Mouse (Mus musculus) liver, postnatal 0 days (tissue): ENCODE measurements around the gene Zfp609. TPM values are rescaled to one million over a fixed set of nuclear protein-coding genes. Genes with fewer than 3 reads are reported as not detected.

ENCODE experiments used
- ATAC-seq: fragments of 200-750 bp; cut with Nextera tagmentation; 2 replicates; pipeline ENCODE4 v1.8.0; 2017; ENCODE audit warnings: mild to moderate bottlenecking, moderate library complexity
- DNase-seq: peaks from one replicate; pipeline ENCODE4 v3.0.0-alpha.2; 2016
- H3K27ac ChIP-seq: fragments of 300-500 bp; sonication (generic); 2 replicates; pipeline ENCODE4 v1.5.1; 2014; ENCODE audit warnings: antibody characterized with exemption, moderate library complexity, mild to moderate bottlenecking, low read depth
- H3K27me3 ChIP-seq: fragments of 300-500 bp; sonication (generic); 2 replicates; pipeline ENCODE4 v1.6.1; 2014; ENCODE audit warnings: low read length, control low read depth, mixed read lengths; ENCODE audit not compliant: insufficient read depth
- H3K36me3 ChIP-seq: fragments of 300-500 bp; sonication (generic); replicated peaks from 2 replicates; pipeline ENCODE4 v1.6.1; 2014; ENCODE audit warnings: mild to moderate bottlenecking, control low read depth, low read length, moderate library complexity, mixed read lengths; ENCODE audit not compliant: insufficient read depth
- H3K4me1 ChIP-seq: fragments of 300-500 bp; sonication (generic); 2 replicates; pipeline ENCODE4 v1.6.1; 2014; ENCODE audit warnings: antibody characterized with exemption, mild to moderate bottlenecking, control low read depth; ENCODE audit not compliant: insufficient read depth
- H3K4me2 ChIP-seq: fragments of 300-500 bp; sonication (generic); 2 replicates; pipeline ENCODE4 v1.6.1; 2014; ENCODE audit warnings: low read depth, mild to moderate bottlenecking, low read length, moderate library complexity, mixed read lengths
- H3K4me3 ChIP-seq: fragments of 300-500 bp; sonication (generic); 2 replicates; pipeline ENCODE4 v1.5.1; 2014; ENCODE audit warnings: low read depth, low read length
- H3K9ac ChIP-seq: fragments of 300-500 bp; sonication (generic); replicated peaks from 2 replicates; pipeline ENCODE4 v1.6.1; 2014; ENCODE audit warnings: mild to moderate bottlenecking, moderate library complexity
- H3K9me3 ChIP-seq: fragments of 300-500 bp; sonication (generic); 2 replicates; pipeline ENCODE4 v1.6.1; 2016; ENCODE audit warnings: mild to moderate bottlenecking, control low read depth, low read length, mixed read lengths
- CTCF ChIP-seq: sonication (generic); IDR thresholded peaks from 2 replicates; pipeline ENCODE4 v1.5.1; 2016; ENCODE audit warnings: antibody characterized with exemption, low read depth
- EP300 ChIP-seq: IDR thresholded peaks from 2 replicates; pipeline ENCODE4 v1.6.1; 2016; ENCODE audit warnings: antibody characterized with exemption, low read depth, mild to moderate bottlenecking
- WGBS: fragments of 180-500 bp; shearing (Covaris S2); extraction: QIAGEN DNeasy Blood & Tissue Kit; methylation state at CpG from one replicate; pipeline ENCODE4 v1.1.7; 2014; ENCODE audit not compliant: insufficient replicate concordance; 5-methylcytosine and 5-hydroxymethylcytosine counted together
- polyA plus RNA-seq: library from polyadenylated mRNA; unstranded; fragments of >200 nt; fragmentation: Nextera tagmentation; extraction: Ambion mirVana; gene quantifications from 2 replicates; pipeline ENCODE4 v1.2.1, GENCODE M21; 2015

Gene Zfp609
- polyA plus RNA-seq, 1 experiment from 2014 or later, result 2.8 TPM

DNA sequence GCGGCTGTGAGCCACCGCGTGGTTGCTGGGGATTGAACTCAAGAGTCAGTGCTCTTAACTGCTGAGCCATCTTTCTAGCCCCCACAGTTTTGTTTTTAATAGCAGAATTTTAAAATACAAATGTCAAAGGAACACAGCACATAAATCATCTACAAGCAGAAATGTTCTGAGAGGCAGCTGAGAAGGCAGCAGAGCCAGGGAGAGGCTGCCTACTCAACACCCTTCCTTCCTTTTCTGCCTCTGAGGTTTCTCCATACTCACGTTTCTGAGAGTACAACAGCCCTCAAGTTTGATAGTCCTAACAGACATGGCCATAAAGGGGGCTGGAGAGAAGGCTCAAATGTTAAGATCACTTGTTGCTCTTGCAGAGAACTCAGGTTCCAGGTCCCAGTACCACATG lies 99.9 kb downstream of the Zfp609 start:
- Histone ChIP-seq H3K4me2 (no peak overlapping the region), H3K4me1 (0 out of 2 replicates have a peak, but pooled peaks cover 3% of the 10 kb centered on the region), H3K4me3 (no peak overlapping the region), H3K36me3 (no peaks in the 10 kb centered on the region; the same call in none of the 2 replicates), H3K27me3 (no peaks in the 10 kb centered on the region), H3K27ac (no peak overlapping the region), H3K9ac (no peak overlapping the region), H3K9me3 (no peaks in the 10 kb centered on the region)
- no peak for ATAC-seq
- WGBS, result 67% methylated on average over 4 of the region's 4 CpGs
- no peak for DNase-seq
- no peak for TF ChIP-seq EP300
- no peak for TF ChIP-seq CTCF

DNA sequence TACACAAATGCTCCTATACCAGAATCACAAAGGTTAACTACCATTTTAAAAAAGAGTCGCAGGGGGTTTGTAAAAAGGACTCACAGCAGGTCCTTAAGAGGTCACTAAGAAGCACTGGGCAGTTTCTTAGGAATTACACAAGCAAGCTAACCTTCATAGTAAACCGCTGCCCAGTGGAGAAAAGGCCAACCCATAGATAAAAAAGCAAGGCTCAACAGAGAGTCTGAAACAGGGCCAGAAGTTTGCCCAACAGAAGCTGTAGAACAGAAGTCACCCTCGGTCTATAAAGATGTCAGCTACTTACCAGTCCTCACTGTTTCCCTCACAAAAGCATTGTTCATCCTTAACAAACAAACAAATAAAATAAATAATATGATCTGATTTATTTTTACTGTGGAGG lies 100.9 kb downstream of the Zfp609 start:
- Histone ChIP-seq H3K9me3 (no peaks in the 10 kb centered on the region), H3K27me3 (no peaks in the 10 kb centered on the region), H3K36me3 (no peaks in the 10 kb centered on the region; the same call in none of the 2 replicates), H3K27ac (no peak overlapping the region), H3K4me2 (no peak overlapping the region), H3K4me1 (0 out of 2 replicates have a peak, but pooled peaks cover 3% of the 10 kb centered on the region), H3K4me3 (no peak overlapping the region), H3K9ac (no peak overlapping the region)
- ATAC-seq, result no peak
- WGBS, result 77% methylated on average over 3 of the region's 3 CpGs
- DNase-seq, result no peak
- TF ChIP-seq CTCF (no peak), EP300 (no peak)

DNA sequence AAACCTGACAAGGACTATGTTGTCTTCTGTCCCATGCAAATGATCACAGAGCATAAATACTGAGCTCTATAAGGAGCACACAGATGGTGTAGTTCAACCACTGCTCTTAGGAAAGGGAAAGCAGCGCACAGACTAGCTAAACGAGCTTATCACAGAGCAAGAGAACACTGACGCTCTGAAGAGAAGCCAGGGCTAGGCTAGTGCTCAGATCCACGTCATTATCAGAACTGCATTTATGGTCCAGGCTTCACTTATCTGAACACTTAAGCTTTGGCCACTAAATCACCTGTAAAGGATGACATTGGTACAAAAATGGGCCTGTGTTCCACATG lies 102.1 kb downstream of the Zfp609 start:
- DNase-seq (no peak), ATAC-seq (no peak)
- H3K9ac ChIP-seq, result no peak overlapping the region
- no peaks in the 10 kb centered on the region; the same call in none of the 2 replicates for H3K36me3 ChIP-seq
- H3K4me2 ChIP-seq, result no peak overlapping the region
- H3K27me3 ChIP-seq, result no peaks in the 10 kb centered on the region
- H3K4me1 ChIP-seq, result 0 out of 2 replicates have a peak, but pooled peaks cover 3% of the 10 kb centered on the region
- no peak overlapping the region for H3K27ac ChIP-seq
- no peak overlapping the region for H3K4me3 ChIP-seq
- 53% methylated on average over 4 of the region's 4 CpGs for WGBS
- no peaks in the 10 kb centered on the region for H3K9me3 ChIP-seq
- TF ChIP-seq CTCF (no peak), EP300 (no peak)

DNA sequence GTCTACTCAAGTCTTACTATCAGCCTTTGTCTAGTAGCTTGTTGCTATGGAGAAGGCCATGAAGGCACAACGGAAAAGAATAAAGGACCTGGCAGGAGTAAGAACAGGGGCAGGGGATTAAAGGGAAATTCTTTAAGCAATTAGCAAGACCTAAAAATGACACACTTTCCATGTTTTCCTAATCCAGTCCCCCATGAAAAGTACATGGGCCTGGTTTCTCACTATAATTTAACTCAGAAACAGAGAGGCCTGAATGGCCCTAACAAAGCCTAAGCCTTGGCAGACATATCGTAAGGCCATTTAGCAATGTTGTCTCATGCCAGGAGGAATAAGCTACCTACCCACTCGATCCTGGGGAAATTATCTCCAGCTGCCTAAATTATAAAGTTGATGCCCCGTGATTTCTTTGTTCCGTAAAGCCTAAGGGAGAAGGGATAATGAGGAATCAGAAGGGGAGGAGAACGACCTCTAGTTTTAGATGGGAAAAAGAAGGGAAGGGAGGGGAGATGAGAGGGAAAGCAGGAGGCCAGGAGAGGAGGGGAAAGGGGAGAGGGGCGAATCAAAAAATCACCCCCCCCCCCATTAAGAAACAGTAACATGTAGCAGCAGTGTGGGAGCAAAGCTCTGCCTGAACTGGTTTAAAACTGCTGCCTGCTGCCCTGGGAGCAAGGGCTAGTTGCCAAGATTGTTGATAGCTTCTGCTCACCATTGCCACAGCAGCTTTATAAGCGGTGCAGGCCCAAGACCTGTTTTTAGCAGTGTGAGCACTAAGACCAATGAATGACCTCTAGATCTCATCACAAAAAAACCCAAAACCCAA lies 102.7 kb downstream of the Zfp609 start:
- H3K27me3 ChIP-seq, result no peaks in the 10 kb centered on the region
- 79% methylated on average over 8 of the region's 8 CpGs for WGBS
- no peak for DNase-seq
- no peak for ATAC-seq
- no peak overlapping the region for H3K4me2 ChIP-seq
- H3K36me3 ChIP-seq, result no peaks in the 10 kb centered on the region; the same call in none of the 2 replicates
- no peak overlapping the region for H3K9ac ChIP-seq
- TF ChIP-seq CTCF (no peak), EP300 (no peak)
- 0 out of 2 replicates have a peak, but pooled peaks cover 3% of the 10 kb centered on the region for H3K4me1 ChIP-seq
- H3K4me3 ChIP-seq, result no peak overlapping the region
- no peaks in the 10 kb centered on the region for H3K9me3 ChIP-seq
- no peak overlapping the region for H3K27ac ChIP-seq

DNA sequence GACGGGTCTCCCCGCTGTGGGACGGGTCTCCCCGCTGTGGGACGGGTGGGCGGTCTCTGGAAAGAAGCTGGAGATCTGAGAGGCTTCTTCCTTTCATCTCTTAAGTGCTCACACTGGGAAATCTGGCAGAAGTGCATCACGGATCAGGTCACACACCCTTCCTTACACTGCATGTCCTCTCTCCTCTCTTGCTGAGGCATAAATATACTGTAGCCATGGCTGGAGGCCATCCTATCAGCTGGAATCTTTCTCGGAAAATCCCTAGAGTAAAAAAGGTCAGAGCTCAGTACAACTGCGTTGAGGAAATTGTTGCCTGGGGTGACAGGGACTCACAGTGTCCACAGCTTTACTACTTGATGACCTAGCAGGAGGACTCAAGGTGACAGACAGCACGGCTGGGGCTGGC lies 106.2 kb downstream of the Zfp609 start:
- 65% methylated on average over 10 of the region's 10 CpGs for WGBS

DNA sequence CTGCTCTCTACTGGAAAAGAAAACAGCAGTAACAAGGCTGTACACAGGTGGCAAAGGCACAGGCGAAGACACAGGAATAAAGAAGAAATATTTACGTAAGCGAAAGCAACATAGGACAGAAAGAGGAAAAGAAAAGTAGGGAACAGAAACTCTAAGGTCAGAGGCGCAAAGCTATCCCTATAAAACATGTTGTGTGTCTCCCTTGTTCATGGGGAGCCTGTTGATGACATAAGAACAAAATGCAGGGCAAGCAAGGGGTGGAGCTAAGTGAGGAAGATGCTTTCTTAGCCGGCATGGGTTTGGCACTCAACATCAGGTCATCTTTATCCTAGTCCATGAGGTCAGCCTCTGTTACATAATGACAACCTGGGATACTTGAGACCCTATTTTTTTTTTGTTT lies 109.2 kb downstream of the Zfp609 start:
- Histone ChIP-seq H3K36me3 (no peaks in the 10 kb centered on the region), H3K4me3 (no peak overlapping the region), H3K27ac (no peak overlapping the region), H3K27me3 (no peaks in the 10 kb centered on the region), H3K4me1 (no peaks in the 10 kb centered on the region), H3K9ac (no peak overlapping the region), H3K9me3 (no peaks in the 10 kb centered on the region), H3K4me2 (no peak overlapping the region)
- TF ChIP-seq CTCF, result no peak
- no peak for TF ChIP-seq EP300
- DNase-seq (no peak), ATAC-seq (no peak)
- WGBS, result 74% methylated on average over 5 of the region's 5 CpGs

More for the DNA sequence above, 106.2 kb downstream of the Zfp609 start:
- Histone ChIP-seq H3K4me1 (0 out of 2 replicates have a peak, but pooled peaks cover 3% of the 10 kb centered on the region), H3K9me3 (no peaks in the 10 kb centered on the region), H3K27ac (no peak overlapping the region), H3K9ac (no peak overlapping the region), H3K4me3 (no peak overlapping the region), H3K27me3 (no peaks in the 10 kb centered on the region), H3K4me2 (no peak overlapping the region), H3K36me3 (no peaks in the 10 kb centered on the region)
- no peak for TF ChIP-seq EP300
- TF ChIP-seq CTCF, result no peak
- ATAC-seq (no peak), DNase-seq (no peak)
